Mouse (Mus musculus) liver, adult 2 months (tissue): Measurements from ENCODE around the gene Nipbl. TPM values are rescaled to one million over a fixed set of nuclear protein-coding genes. Genes with fewer than 3 reads are reported as not detected.
A peak's percentile ranks its signal among the peaks of the same experiment; 100 is the strongest.

Experiments
- DNase-seq: peaks from one replicate; pipeline ENCODE4 v3.0.0-alpha.2; 2011; ENCODE audit warnings: low read depth, low spot score; ENCODE audit errors: extremely low read depth
- H3K27ac ChIP-seq: fragments of 200-500 bp; replicated peaks from 2 replicates; pipeline ENCODE4 v1.5.1; 2012; ENCODE audit warnings: low read depth, mild to moderate bottlenecking, control low read depth, inconsistent platforms, low read length; ENCODE audit not compliant: insufficient read depth
- H3K27me3 ChIP-seq: fragments of 200-500 bp; 2 replicates; pipeline ENCODE4 v1.6.1; 2012; ENCODE audit warnings: mild to moderate bottlenecking, moderate library complexity, low read length, inconsistent platforms; ENCODE audit not compliant: control insufficient read depth, insufficient read depth
- H3K36me3 ChIP-seq: fragments of 200-500 bp; 2 replicates; pipeline ENCODE4 v1.6.1; 2012; ENCODE audit warnings: low read length, inconsistent platforms; ENCODE audit not compliant: control insufficient read depth, insufficient read depth
- H3K4me1 ChIP-seq: fragments of 200-500 bp; 2 replicates; pipeline ENCODE4 v1.6.1; 2011; ENCODE audit warnings: low read length; ENCODE audit not compliant: control insufficient read depth, insufficient read depth
- H3K4me3 ChIP-seq: fragments of 200-500 bp; 2 replicates; pipeline ENCODE4 v1.5.1; 2011; ENCODE audit warnings: low read depth, mild to moderate bottlenecking, control low read depth, low read length, moderate library complexity; ENCODE audit not compliant: insufficient read depth
- H3K79me2 ChIP-seq: fragments of 200-500 bp; 2 replicates; pipeline ENCODE4 v1.6.1; 2012; ENCODE audit warnings: inconsistent platforms, mild to moderate bottlenecking, low read length, moderate library complexity; ENCODE audit not compliant: control insufficient read depth, insufficient read depth
- H3K9ac ChIP-seq: fragments of 200-500 bp; 2 replicates; pipeline ENCODE4 v1.6.1; 2012; ENCODE audit warnings: low read depth, mild to moderate bottlenecking, control low read depth, inconsistent platforms, low read length
- CTCF ChIP-seq: fragments of 200-500 bp; IDR thresholded peaks from 2 replicates; pipeline ENCODE4 v1.5.1; 2011; ENCODE audit warnings: low read depth, low read length, control low read depth
- POLR2A ChIP-seq: fragments of 200-500 bp; IDR thresholded peaks from 2 replicates; pipeline ENCODE4 v1.6.1; 2011; ENCODE audit warnings: low read length, control low read depth; ENCODE audit not compliant: insufficient read depth; ENCODE audit errors: extremely low read depth
- WGBS: fragments of 180-500 bp; shearing (Covaris S2); methylation state at CpG from one replicate; pipeline ENCODE4 v1.1.7; 2018; 5-methylcytosine and 5-hydroxymethylcytosine counted together
- polyA plus RNA-seq: library from polyadenylated mRNA; depleted of rRNA; stranded (reverse); fragments of >200 nt; gene quantifications from 2 replicates; pipeline ENCODE4 v1.2.3, GENCODE M21; 2012
- total RNA-seq: library from RNA; depleted of rRNA; stranded (reverse); fragments of >200 nt; gene quantifications from 2 replicates; pipeline ENCODE4 v1.2.3, GENCODE M21; 2014

The Nipbl gene
- total and polyA plus RNA-seq, 2 experiments = 1.9 to 17.5 TPM

DNA sequence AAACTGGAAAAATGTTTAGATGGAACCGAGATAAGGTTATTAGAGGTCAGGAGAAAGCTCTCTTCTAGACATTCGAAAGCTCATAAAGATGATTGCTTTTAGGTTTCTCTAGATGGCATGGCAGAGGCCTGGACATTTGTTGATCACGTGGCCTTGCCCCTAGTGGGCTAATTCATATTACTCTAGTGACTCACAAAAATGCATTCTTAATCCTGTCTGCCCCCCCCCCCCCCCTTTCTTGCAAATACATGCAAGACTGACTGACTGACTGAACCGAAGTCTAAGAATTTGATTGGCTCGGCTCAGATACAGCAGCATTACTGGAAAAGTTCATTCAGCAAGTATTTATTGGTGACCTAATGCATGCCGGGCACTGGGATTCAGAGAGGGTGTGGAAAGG lies 2.2 kb upstream of the Nipbl start:
- no peaks in the 10 kb centered on the region for H3K36me3 ChIP-seq
- H3K79me2 ChIP-seq = peaks cover 7% of the 10 kb centered on the region; the same call in 1 of the 2 replicates
- TF ChIP-seq POLR2A = no peak
- no peak for TF ChIP-seq CTCF
- H3K4me1 ChIP-seq = peaks cover 8% of the 10 kb centered on the region; the same call in 1 of the 2 replicates
- H3K27ac ChIP-seq = no peak overlapping the region; the same call in 1 of the 2 replicates
- 2% methylated on average over 6 of the region's 6 CpGs for WGBS
- peak overlapping the region; percentile 65 for H3K4me3 ChIP-seq
- no peaks in the 10 kb centered on the region for H3K27me3 ChIP-seq
- H3K9ac ChIP-seq = peak overlapping the region; percentile 20; the same call in 1 of the 2 replicates
- DNase-seq = peak; percentile 42

DNA sequence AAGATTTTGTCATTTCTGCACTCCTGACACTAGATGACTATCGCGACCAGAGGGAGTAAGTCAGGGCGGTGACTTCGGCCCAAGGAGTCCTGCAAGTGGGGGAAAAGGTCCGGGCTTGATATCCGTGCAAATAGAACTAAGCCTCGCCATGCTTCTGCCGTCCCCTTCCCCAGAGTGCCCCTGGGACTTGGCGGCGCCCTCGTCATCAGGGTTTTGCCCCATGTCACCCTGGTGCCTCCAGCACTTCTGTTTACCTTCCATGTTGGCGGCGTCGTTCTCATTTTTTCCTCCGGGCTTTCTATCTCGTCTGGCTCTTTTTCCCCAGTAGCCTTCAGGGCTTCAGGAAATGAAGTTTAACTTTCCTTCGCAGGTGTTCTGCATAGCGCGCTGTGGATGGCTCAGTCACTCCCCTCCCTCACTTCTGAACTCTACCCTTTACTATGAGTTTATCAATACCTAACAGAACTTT lies 1.7 kb upstream of the Nipbl start:
- Histone ChIP-seq H3K9ac (peak overlapping the region; percentile 51), H3K27ac (peak overlapping the region; percentile 45), H3K79me2 (peaks cover 7% of the 10 kb centered on the region; the same call in 1 of the 2 replicates), H3K36me3 (no peaks in the 10 kb centered on the region), H3K4me1 (peaks cover 8% of the 10 kb centered on the region; the same call in 1 of the 2 replicates), H3K27me3 (no peaks in the 10 kb centered on the region), H3K4me3 (peak overlapping the region; percentile 65)
- peak; percentile 50 for DNase-seq
- WGBS = under 1% methylated on average over 19 of the region's 19 CpGs
- TF ChIP-seq POLR2A (0 out of 2 replicates have a peak, but pooled peaks have one; percentile 9), CTCF (no peak)

DNA sequence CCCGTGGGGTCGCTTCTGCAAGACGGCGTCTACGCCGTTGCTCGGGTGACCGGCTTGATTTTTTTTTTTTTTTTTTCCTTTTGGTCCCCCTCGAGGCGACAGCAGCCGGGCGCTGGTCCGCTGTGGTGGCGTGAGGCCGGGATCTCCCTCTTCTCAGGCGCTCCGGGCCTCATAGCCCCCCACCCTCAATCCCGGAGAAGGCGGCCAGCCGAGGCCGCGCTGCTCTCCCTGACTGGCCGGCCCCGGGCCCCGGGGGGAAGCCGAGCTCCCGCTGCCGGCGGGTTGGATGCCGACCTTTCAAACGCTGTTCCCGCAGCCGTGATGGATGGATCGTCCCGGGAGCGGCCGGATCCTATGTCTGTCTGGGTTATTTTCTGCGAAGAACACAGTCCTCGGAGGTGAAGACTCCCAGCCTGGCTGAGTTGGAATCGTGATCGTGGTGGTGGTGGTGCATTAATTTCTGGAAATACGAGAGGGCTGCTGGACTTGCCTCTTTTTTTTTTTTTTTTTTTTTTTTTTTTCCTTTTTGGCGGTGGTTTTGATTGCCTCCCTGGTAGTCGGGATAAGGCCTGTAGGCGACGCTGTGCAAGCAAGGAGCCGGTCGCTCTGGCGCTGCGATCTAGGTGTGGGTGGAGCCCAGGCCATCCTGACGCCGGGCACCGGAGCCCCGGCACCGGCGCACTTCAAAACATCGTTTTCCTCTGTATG lies 781 bp upstream of the Nipbl start:
- Histone ChIP-seq H3K79me2 (peaks cover 7% of the 10 kb centered on the region; the same call in 1 of the 2 replicates), H3K9ac (peak overlapping the region; percentile 96), H3K4me3 (peak overlapping the region; percentile 65), H3K36me3 (no peaks in the 10 kb centered on the region), H3K4me1 (peaks cover 8% of the 10 kb centered on the region; the same call in 1 of the 2 replicates), H3K27ac (peak overlapping the region; percentile 68), H3K27me3 (no peaks in the 10 kb centered on the region)
- DNase-seq = peak; percentile 81
- TF ChIP-seq CTCF (peak; percentile 84), POLR2A (0 out of 2 replicates have a peak, but pooled peaks have one; percentile 6)
- WGBS = under 1% methylated on average over 57 of the region's 57 CpGs

DNA sequence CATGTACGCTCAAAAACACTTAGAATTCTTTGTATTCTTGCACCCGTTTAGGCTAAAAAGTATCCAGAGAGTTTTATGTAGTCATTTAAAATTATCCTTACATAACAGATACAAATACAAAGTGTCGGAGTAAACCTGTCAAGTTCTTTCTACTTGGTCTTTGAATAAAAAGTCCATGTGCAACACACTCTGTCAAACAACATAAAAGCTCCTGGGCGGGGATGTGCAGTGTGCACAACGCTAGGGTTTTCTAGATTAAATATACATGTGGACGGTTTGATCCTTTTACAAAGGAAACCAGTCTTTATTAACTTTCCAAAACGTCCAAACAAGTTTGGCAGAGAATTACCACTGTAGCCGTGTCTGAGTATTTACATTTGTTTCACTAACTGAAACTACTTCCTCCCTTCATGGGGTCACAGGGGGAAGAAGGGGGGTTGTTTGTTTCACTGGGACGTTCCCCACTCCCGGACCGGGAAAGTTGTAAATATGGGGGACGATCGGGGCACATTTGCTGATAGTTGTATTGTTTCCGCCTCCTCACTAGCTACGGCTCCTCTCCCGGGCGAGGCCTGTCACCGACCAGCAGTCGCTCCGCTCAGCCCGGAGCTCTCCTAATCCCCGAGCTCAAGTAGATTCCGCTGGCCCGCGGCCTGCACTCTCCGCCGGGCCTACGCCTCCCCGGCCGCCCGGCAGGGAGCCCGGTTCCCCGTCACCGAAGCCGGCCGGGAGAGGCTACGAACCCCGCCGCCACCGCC lies 916 bp downstream of the Nipbl start:
- under 1% methylated on average over 40 of the region's 40 CpGs for WGBS
- no peaks in the 10 kb centered on the region for H3K27me3 ChIP-seq
- DNase-seq = peak; percentile 65

DNA sequence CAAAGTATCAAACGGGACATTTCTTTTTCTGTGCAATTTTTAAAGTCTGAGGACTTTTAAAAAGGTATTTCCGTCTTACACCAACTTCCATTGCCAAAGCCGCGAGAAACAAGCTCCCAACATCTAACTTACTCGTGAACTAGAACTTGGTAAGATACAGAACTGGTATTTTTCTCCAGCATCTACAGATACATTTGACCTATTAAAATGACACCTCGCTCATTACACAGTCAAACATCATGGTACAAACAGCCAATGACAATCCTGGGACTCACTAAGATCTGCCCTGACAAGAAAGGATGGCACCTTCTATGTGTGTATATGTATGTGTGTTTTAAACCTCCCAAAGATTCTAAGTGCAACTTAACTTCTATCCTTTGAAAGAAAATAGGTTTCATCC lies 1.5 kb downstream of the Nipbl start:
- peak; percentile 73 for DNase-seq
- Histone ChIP-seq H3K4me3 (peak overlapping the region; percentile 65; the same call in 1 of the 2 replicates), H3K9ac (0 out of 2 replicates have a peak overlapping the region, but pooled peaks have one; percentile 31), H3K4me1 (peaks cover 8% of the 10 kb centered on the region; the same call in 1 of the 2 replicates), H3K36me3 (no peaks in the 10 kb centered on the region), H3K27ac (no peak overlapping the region), H3K27me3 (no peaks in the 10 kb centered on the region), H3K79me2 (peaks cover 11% of the 10 kb centered on the region; the same call in 1 of the 2 replicates)
- 1% methylated on average over 6 of the region's 6 CpGs for WGBS
- TF ChIP-seq CTCF = no peak
- TF ChIP-seq POLR2A = no peak

More for the DNA sequence above, 916 bp downstream of the Nipbl start:
- H3K79me2 ChIP-seq = peaks cover 8% of the 10 kb centered on the region; the same call in 1 of the 2 replicates
- peaks cover 8% of the 10 kb centered on the region; the same call in 1 of the 2 replicates for H3K4me1 ChIP-seq
- peak overlapping the region; percentile 97 for H3K9ac ChIP-seq
- H3K36me3 ChIP-seq = no peaks in the 10 kb centered on the region
- peak overlapping the region; percentile 65 for H3K4me3 ChIP-seq
- TF ChIP-seq CTCF = no peak
- 0 out of 2 replicates have a peak, but pooled peaks have one; percentile 8 for TF ChIP-seq POLR2A
- peak overlapping the region; percentile 91 for H3K27ac ChIP-seq
